Mouse (Mus musculus): Measurements from ENCODE around the gene Brms1l.

DNA sequence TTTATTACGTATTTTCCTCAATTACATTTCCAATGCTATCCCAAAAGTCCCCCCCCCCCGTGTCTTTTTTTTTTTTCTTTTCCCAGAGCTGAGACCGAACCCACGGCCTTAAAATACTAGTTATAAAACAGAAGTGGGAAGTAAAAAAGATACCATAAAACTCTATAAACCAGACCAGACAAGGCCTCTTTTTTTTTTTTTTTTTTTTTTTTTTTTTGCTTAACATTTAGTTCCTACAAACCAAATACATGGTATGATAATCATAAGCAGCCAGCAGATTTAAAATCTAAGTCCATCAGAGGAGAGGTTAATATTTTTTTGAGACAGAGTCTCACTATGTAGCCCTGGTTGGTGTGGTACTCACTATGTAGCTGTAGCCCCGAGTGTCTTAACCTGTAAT lies 19.6 kb upstream of the Brms1l start:
- TF ChIP-seq CTCF (IDR thresholded peaks at IDR 0.05; ENCODE audit: borderline replicate concordance, extremely low read depth, insufficient read depth, insufficient read length) (no peak), POLR2A (IDR thresholded peaks at IDR 0.05; ENCODE audit: borderline replicate concordance, extremely low read depth, insufficient read depth, insufficient read length, poor library complexity, severe bottlenecking) (no peak)
